ENCODE assay signal across 9 mouse cellular contexts in genomic region chr2:131847501-131848359, GRCm38 (mm10). TPM values are rescaled to one million over a fixed set of nuclear protein-coding genes. Genes with fewer than 3 reads are reported as not detected.
DNase-seq lines count a peak whose midpoint lies in the region; ATAC-seq lines count a peak whose summit lies in the region.
"Had no signal": no experiment of that assay in that cellular context is flagged by ENCODE, and none has a peak within 500 bp of the region (broad histone marks: within the 10 kb centered on the region; RNA-seq: fewer than 3 reads in every experiment).

No protein-coding gene starts in this region.

- 11% methylated on average over 10 of the region's 10 CpGs for WGBS in heart, embryonic 10.5 days
- 1% methylated on average over 10 of the region's 10 CpGs for WGBS in hindbrain, embryonic 14.5 days
- WGBS in limb, embryonic 11.5 days = 9% methylated on average over 10 of the region's 10 CpGs
- WGBS in neural tube, embryonic 12.5 days = 3% methylated on average over 10 of the region's 10 CpGs

- H3K4me3 ChIP-seq in heart, embryonic 10.5 days = 0 out of 2 replicates have a peak overlapping the region, but pooled peaks have one; percentile 18
- H3K4me3 ChIP-seq in hindbrain, embryonic 14.5 days (replicated peaks; ENCODE audit: low read length) = peak overlapping the region; percentile 8
- H3K4me3 ChIP-seq in limb, embryonic 11.5 days (ENCODE audit: low read depth, low read length) = no peak overlapping the region
- H3K4me3 ChIP-seq in neural tube, embryonic 12.5 days = 0 out of 2 replicates have a peak overlapping the region, but pooled peaks have one; percentile 11
- H3K4me3 ChIP-seq: limb, embryonic 15.5 days had no signal

- peak overlapping the region; percentile 42 for H3K4me2 ChIP-seq in hindbrain, embryonic 14.5 days (replicated peaks)
- no peak overlapping the region for H3K4me2 ChIP-seq in limb, embryonic 11.5 days (ENCODE audit: low read depth, severe bottlenecking)
- peak overlapping the region; percentile 43 for H3K4me2 ChIP-seq in neural tube, embryonic 12.5 days (replicated peaks)
- H3K4me2 ChIP-seq: limb, embryonic 15.5 days had no signal

- H3K4me1 ChIP-seq in heart, embryonic 10.5 days = peaks cover 28% of the 10 kb centered on the region
- peaks cover 27% of the 10 kb centered on the region for H3K4me1 ChIP-seq in hindbrain, embryonic 14.5 days (replicated peaks; ENCODE audit: control insufficient read depth, insufficient read depth, low read length)
- no peaks in the 10 kb centered on the region for H3K4me1 ChIP-seq in limb, embryonic 11.5 days (ENCODE audit: control insufficient read depth, insufficient read depth, low read length)
- peaks cover 7% of the 10 kb centered on the region; the same call in 1 of the 2 replicates for H3K4me1 ChIP-seq in neural tube, embryonic 12.5 days
- H3K4me1 ChIP-seq: limb, embryonic 15.5 days had no signal

- H3K36me3 ChIP-seq in heart, embryonic 10.5 days = no peaks in the 10 kb centered on the region
- no peaks in the 10 kb centered on the region for H3K36me3 ChIP-seq in hindbrain, embryonic 14.5 days (replicated peaks; ENCODE audit: control insufficient read depth, insufficient read depth)
- no peaks in the 10 kb centered on the region for H3K36me3 ChIP-seq in limb, embryonic 11.5 days (ENCODE audit: control insufficient read depth, insufficient read depth, low read length)
- H3K36me3 ChIP-seq in neural tube, embryonic 12.5 days = no peaks in the 10 kb centered on the region
- H3K36me3 ChIP-seq: limb, embryonic 15.5 days had no signal

- ATAC-seq in hindbrain, embryonic 14.5 days (ENCODE audit: low FRiP score) = peak; percentile 99
- peak; percentile 85 for ATAC-seq in limb, embryonic 11.5 days (ENCODE audit: insufficient number of reproducible peaks, low FRiP score, low TSS enrichment, low read depth)
- ATAC-seq in neural tube, embryonic 12.5 days (ENCODE audit: low FRiP score, low read depth) = peak; percentile 99

- H3K27me3 ChIP-seq in heart, embryonic 10.5 days (ENCODE audit: insufficient read depth, poor library complexity, severe bottlenecking) = no peaks in the 10 kb centered on the region
- no peaks in the 10 kb centered on the region for H3K27me3 ChIP-seq in hindbrain, embryonic 14.5 days (ENCODE audit: control insufficient read depth, insufficient read depth, low read length)
- no peaks in the 10 kb centered on the region for H3K27me3 ChIP-seq in limb, embryonic 11.5 days (ENCODE audit: control insufficient read depth, insufficient read depth, low read length)
- no peaks in the 10 kb centered on the region for H3K27me3 ChIP-seq in neural tube, embryonic 12.5 days (replicated peaks)
- H3K27me3 ChIP-seq: limb, embryonic 15.5 days had no signal

- peak; percentile 81 for DNase-seq in heart, embryonic 10.5 days (ENCODE audit: low spot score)
- DNase-seq in heart, adult 8-10 months (ENCODE audit: low spot score) = no peak
- peak; percentile 49 for DNase-seq in embryo, embryonic 9.5 days (ENCODE audit: extremely low spot score)
- peak; percentile 83 for DNase-seq in hindbrain, embryonic 14.5 days (ENCODE audit: low spot score)
- DNase-seq in limb, embryonic 11.5 days (ENCODE audit: low spot score) = peak; percentile 62
- no peak for DNase-seq in adrenal gland, postnatal 36 days
- no peak for DNase-seq in gastrocnemius, postnatal 25 days

- peak overlapping the region; percentile 35; the same call in 1 of the 2 replicates for H3K9ac ChIP-seq in hindbrain, embryonic 14.5 days
- H3K9ac ChIP-seq in limb, embryonic 11.5 days (ENCODE audit: low read length) = no peak overlapping the region
- H3K9ac ChIP-seq in neural tube, embryonic 12.5 days = 0 out of 2 replicates have a peak overlapping the region, but pooled peaks have one; percentile 22
- H3K9ac ChIP-seq: limb, embryonic 15.5 days had no signal

- H3K27ac ChIP-seq in heart, embryonic 10.5 days = no peak overlapping the region
- peak overlapping the region; percentile 90 for H3K27ac ChIP-seq in hindbrain, embryonic 14.5 days
- H3K27ac ChIP-seq in limb, embryonic 11.5 days (replicated peaks; ENCODE audit: low read depth, low read length) = no peak overlapping the region
- H3K27ac ChIP-seq in neural tube, embryonic 12.5 days = peak overlapping the region; percentile 67; the same call in 1 of the 2 replicates
- H3K27ac ChIP-seq: limb, embryonic 15.5 days had no signal

- H3K9me3 ChIP-seq in heart, embryonic 10.5 days = no peaks in the 10 kb centered on the region
- H3K9me3 ChIP-seq in hindbrain, embryonic 14.5 days (ENCODE audit: control insufficient read depth, low read length) = no peaks in the 10 kb centered on the region
- no peaks in the 10 kb centered on the region for H3K9me3 ChIP-seq in limb, embryonic 11.5 days (ENCODE audit: control insufficient read depth, low read length)
- H3K9me3 ChIP-seq in neural tube, embryonic 12.5 days = no peaks in the 10 kb centered on the region
- H3K9me3 ChIP-seq: limb, embryonic 15.5 days had no signal

RNA-seq across cellular contexts. Expression of gene Erv3, which starts 11.8 kb away (rescaled TPM):
- polyA plus RNA-seq in heart, embryonic 10.5 days (2016; fragmentation: Nextera tagmentation; extraction: Ambion mirVana) = not detected in 2 replicates
- not detected for total RNA-seq in heart, adult 8-10 months (2022)
- polyA plus RNA-seq in hindbrain, embryonic 14.5 days (2014; fragmentation: Nextera tagmentation; extraction: Ambion mirVana) = 0.07 TPM in 1 of 2 replicates, not detected in the other
- not detected in 2 replicates for polyA plus RNA-seq in limb, embryonic 11.5 days (2014; fragmentation: Nextera tagmentation; extraction: Ambion mirVana)
- polyA plus RNA-seq in neural tube, embryonic 12.5 days (2016; fragmentation: Nextera tagmentation; extraction: Ambion mirVana) = not detected in 2 replicates
- not detected for total RNA-seq in adrenal gland, postnatal 36 days (2021)
- total RNA-seq in gastrocnemius, postnatal 25 days (2021) = not detected
- polyA plus RNA-seq: limb, embryonic 15.5 days had no signal

Comparison
In these comparisons a context has a peak if more than half of its experiments do, and no peak if none do; other contexts are left out.
1. DNase-seq: peak in heart, embryonic 10.5 days (single experiment), embryo, embryonic 9.5 days (single experiment), hindbrain, embryonic 14.5 days (single experiment) and limb, embryonic 11.5 days (single experiment); none in heart, adult 8-10 months (single experiment), adrenal gland, postnatal 36 days (0 of 2) and gastrocnemius, postnatal 25 days (single experiment).
2. H3K27ac ChIP-seq: peak in hindbrain, embryonic 14.5 days (single experiment) and neural tube, embryonic 12.5 days (single experiment); none in heart, embryonic 10.5 days (single experiment) and limb, embryonic 11.5 days (single experiment).
3. Peak in every context shown above with its lines, with median percentiles within 50 percentile points of each other: ATAC-seq.